Mouse (Mus musculus) cerebellum, postnatal 36 days (tissue): Measurements from ENCODE around the gene Nme8.

ENCODE experiments used
- DNase-seq, 2 experiments: peaks; one replicate each; pipeline ENCODE4 v3.0.0; 2021 to 2022; ENCODE audit warnings: mixed read lengths in 2 of 2

Nme8 gene

GRCm38 (mm10) chr13:19697790-19698189 is at the start of gene Nme8:
TSS of gene Nme8 (minus strand) at chr13:19697794.
- no peak for DNase-seq

GRCm38 (mm10) chr13:19745741-19746140 is 48.1 kb upstream of the Nme8 start:
- no peak for DNase-seq

GRCm38 (mm10) chr13:19744536-19744935 is 46.9 kb upstream of the Nme8 start:
- DNase-seq = no peak

GRCm38 (mm10) chr13:19734597-19734996 is 37.0 kb upstream of the Nme8 start:
- no peak for DNase-seq

GRCm38 (mm10) chr13:19730826-19731225 is 33.2 kb upstream of the Nme8 start:
- peak in 1 of 2 experiments; percentile 5 for DNase-seq

GRCm38 (mm10) chr13:19718954-19719353 is 21.4 kb upstream of the Nme8 start:
- no peak for DNase-seq

GRCm38 (mm10) chr13:19717201-19717600 is 19.6 kb upstream of the Nme8 start:
- no peak for DNase-seq

- DNase-seq = no peak
Observed at GRCm38 (mm10) chr13:19703806-19704205, 6.2 kb upstream of the Nme8 start.

GRCm38 (mm10) chr13:19701443-19702078 is 4.0 kb upstream of the Nme8 start:
- peak; percentile 34 to 45 for DNase-seq

GRCm38 (mm10) chr13:19700733-19701442 is 3.3 kb upstream of the Nme8 start:
- no peak for DNase-seq

- DNase-seq = peak in 1 of 2 experiments; percentile 14
Observed at GRCm38 (mm10) chr13:19698524-19699173, 1.1 kb upstream of the Nme8 start.

GRCm38 (mm10) chr13:19690417-19690816 is 7.2 kb downstream of the Nme8 start:
- no peak for DNase-seq

- DNase-seq = no peak
Observed at GRCm38 (mm10) chr13:19689971-19690370, 7.6 kb downstream of the Nme8 start.

GRCm38 (mm10) chr13:19684007-19684406 is 13.6 kb downstream of the Nme8 start:
- peak; percentile 43 to 62 for DNase-seq

GRCm38 (mm10) chr13:19682879-19683640 is 14.5 kb downstream of the Nme8 start:
- no peak for DNase-seq

GRCm38 (mm10) chr13:19674601-19675000 is 23.0 kb downstream of the Nme8 start:
- DNase-seq = no peak

- DNase-seq = no peak
Observed at GRCm38 (mm10) chr13:19674025-19674424, 23.6 kb downstream of the Nme8 start.

- no peak for DNase-seq
Observed at GRCm38 (mm10) chr13:19668355-19669140, 29.0 kb downstream of the Nme8 start.

GRCm38 (mm10) chr13:19652405-19652804 is 45.2 kb downstream of the Nme8 start:
- DNase-seq = no peak

- DNase-seq = no peak
Observed at GRCm38 (mm10) chr13:19649824-19650223, 47.8 kb downstream of the Nme8 start.

- DNase-seq = no peak
Observed at GRCm38 (mm10) chr13:19644225-19644624, 53.4 kb downstream of the Nme8 start.

GRCm38 (mm10) chr13:19643519-19643918 is 54.1 kb downstream of the Nme8 start:
- no peak for DNase-seq
